Mouse (Mus musculus) heart, adult 18-20 months (tissue): ENCODE data around the gene Mical3. TPM values are rescaled to one million over a fixed set of nuclear protein-coding genes. Genes with fewer than 3 reads are reported as not detected.

Experiments
- DNase-seq, 2 experiments: peaks; one replicate each; pipeline ENCODE4 v3.0.0; 2021 to 2022; ENCODE audit warnings: mixed read lengths in 1 of 2
- total RNA-seq, 2 experiments: library from RNA; stranded (reverse); gene quantifications; 2 replicates each; pipeline ENCODE4 v1.2.3; 2021

Mical3 gene
- total RNA-seq, 2 experiments from 2014 or later, result 109 to 123 TPM

DNA sequence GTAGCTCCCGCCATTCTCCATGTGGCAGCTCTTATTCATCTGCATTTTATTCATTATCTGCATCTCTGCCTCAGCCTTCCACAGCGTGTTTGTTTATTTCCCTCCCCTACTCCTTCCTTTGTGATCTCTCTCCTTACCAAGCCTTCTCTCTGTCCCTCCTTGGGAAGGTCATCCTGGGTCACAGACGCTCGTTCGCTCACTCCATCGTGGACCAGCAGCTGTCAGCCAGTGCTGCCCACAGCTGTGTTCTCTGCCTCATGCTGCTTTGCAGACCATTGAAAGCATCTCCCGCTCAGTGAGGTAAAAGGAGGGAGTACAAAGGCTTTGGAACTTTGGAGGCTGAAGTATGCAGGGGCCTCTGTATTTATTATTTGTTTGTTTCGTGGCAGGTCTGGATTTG, 15.1 kb upstream of the Mical3 start:
- DNase-seq, result no peak

DNA sequence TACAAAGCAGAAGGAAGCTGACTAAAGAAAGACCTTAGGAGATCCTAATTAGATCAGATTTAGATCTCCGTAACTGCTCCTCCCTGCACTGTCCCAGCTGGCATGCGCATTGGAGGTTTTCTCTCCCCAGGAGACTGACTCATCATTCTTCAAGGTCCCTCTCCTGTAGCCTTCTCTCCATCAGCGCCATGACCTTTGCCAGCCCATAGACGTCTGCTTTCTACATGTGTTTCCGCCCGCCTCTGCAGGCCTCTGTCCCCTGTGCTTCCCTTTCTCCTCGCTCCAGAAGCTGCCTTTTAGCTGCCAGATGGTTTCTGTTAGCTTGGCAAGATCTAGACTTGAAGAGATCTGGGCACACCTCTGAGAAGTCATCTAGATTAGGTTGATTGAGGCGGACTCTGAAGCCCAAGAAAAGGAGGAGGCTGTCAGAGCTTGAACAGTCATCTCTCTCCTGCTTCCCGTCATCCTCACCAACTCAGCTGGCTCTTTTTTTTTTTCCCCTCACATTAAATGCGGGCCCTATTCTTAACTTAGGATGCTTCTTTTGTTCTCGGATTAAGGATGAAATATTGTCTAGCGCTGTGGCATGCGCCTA, 14.3 kb upstream of the Mical3 start:
- DNase-seq, result no peak

DNA sequence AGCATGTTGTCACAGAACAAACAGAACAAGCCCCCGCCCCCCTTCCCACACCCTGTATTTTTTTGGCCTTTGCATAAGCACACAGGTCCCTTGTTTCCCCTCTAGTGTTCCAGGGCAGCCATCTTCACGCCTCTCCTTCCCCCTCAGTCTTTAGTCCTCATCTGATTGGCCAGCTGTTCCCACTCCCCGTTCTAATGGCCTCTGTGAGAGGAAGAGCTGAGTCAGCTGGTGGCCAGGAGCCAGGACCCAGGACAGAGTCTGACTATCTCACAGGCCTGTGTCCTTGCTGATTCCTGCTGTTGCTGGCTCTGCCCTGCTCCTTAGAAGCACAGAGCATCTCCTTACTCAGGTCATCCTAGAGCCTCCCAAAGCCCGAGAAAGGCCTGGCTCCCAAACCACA, 13.3 kb upstream of the Mical3 start:
- DNase-seq, result peak; percentile 67 to 70

DNA sequence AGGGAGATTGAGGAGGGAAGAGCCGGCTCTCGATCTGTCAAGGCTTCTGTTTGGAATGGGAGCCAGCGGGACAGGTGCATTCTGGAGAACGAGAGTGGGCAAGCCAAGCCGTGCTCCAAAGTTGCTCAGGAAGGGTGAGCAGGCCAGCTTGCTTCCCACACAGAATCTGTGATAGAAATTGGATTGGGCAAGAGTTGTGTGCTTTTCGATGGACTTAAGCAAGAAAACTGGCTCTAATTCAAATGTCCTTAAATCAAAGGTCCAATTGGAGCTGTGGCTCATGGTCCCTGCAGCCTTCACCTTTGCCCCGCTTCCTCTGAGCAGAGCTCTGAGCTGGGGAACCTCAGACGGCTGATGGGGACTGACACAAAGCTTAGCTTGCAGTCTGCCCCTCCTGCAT, 12.6 kb upstream of the Mical3 start:
- DNase-seq, result peak; percentile 36 to 58

DNA sequence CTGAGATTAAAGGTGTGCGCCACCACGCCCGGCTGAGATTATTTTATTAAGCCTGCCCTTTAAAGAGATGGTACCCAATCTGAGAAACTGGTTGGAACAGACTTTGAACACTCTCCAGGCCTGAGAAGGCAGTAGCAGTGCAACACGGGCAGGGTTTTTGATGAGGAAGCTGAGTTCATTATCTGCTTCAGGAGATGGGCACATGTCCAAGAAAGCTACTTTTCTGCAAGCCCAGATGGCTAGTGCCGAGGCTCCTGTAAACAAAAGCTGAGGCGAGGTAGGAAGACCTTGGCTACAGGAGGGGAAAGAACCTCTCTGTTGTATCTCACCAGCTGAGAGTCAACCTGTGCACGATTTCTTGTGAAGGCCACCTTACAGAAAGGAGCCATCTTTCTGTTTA, 11.5 kb upstream of the Mical3 start:
- no peak for DNase-seq

DNA sequence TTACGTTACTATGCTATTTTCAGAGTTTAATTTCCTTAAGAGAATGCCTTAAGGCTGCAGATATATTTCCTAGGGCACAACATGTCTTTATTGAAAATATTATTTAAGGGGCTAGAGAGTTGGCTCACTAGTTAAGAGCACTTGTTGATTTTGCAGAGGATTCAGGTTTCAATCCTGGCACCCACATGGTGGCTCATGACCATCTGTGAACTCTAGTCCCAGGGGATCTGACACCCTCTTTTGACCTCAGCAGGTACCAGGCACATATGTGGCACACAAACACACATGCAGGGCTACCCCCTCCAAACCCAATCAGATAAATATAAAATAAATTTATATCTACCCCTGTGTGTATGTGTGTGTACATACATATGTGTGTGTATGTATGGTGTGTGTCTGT, 8.5 kb upstream of the Mical3 start:
- no peak for DNase-seq

DNA sequence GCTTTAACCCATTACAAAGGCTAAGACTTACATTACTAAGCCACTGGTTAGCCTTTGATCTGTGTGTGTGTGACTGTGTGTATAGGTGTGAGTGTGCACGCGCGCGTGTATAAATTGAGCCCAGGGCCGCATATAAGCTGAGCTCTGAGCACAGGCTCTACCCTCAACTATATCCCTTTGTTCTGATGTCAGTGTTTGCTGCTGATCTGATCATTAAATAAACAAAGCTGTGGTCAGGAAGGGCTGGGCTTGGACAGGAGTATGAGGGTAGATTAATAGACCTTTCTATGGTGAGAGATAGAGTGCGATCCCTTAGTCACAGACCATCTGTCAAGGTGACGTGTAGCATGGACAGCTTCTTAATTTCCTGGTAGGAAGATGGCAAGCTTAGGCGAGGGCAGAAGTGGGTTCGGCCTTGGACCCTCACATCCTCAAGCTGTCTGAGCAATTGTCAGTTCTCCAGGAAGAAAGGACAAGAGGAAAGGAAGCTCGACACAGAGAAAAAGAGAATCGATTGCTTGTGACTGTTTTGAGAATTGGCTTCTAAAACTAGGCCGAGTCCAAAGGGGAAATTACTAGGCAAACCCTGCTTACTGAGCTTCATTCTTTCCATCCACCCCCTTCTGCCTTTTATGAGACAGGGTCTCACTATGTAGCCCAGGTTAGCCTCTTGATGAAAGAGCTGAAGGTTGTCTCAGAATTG, 7.7 kb upstream of the Mical3 start:
- DNase-seq, result no peak

DNA sequence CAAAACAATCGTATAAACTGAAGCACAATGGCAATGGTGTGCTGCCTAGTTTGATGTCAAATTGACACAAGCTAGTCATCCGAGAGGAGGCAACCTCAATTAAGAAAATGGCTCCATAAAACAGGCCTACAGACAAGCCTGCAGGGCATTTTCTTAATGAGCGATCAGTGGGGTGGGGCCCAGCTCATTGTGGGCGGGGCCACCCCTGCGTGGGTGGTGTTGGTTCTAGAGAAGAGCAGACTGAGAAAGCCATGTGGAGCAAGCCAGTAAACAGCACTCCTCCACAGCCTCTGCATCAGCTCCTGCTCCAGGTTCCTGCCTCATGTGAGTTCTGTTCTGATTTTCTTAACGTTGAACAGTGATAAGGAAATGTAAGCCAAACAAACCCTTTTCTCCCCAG, 6.4 kb upstream of the Mical3 start:
- DNase-seq, result no peak

DNA sequence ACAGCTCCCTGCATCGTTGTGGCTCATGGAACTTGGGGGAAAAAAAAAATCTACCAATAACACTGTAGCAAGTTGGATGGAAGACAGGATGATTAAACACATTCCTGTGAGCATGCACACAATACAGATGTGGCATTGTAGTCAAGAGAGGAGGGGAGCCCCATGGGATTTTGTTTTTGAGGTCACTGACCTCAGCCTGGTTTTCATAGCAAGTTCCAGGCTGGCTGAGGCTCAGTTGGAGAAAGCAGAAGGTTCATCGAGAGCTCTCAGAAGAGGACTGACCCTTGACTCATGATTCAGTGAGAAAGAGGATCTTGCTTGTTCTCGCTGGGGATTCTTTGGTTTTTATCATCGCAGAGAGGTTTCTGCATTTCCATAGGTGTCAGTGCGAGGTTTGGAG, 4.1 kb upstream of the Mical3 start:
- no peak for DNase-seq

DNA sequence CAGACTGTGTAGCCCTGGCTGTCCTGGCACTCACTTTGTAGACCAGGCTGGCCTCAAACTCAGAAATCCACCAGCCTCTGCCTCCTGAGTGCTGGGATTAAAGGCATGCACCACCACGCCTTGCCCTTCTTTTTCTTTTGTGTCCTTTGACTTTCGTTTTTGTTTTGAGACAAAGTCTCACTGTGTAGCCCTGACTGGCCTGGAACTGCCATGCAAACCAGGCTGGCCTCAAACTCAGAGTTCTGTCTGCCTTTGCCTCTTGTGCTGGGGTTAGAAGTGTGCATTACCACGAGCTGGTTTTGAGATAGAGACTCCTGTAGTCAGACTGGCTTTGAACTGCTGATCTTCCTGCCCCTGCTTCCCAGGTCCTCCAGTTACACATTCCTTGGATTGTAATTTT, 3.5 kb upstream of the Mical3 start:
- DNase-seq, result no peak

DNA sequence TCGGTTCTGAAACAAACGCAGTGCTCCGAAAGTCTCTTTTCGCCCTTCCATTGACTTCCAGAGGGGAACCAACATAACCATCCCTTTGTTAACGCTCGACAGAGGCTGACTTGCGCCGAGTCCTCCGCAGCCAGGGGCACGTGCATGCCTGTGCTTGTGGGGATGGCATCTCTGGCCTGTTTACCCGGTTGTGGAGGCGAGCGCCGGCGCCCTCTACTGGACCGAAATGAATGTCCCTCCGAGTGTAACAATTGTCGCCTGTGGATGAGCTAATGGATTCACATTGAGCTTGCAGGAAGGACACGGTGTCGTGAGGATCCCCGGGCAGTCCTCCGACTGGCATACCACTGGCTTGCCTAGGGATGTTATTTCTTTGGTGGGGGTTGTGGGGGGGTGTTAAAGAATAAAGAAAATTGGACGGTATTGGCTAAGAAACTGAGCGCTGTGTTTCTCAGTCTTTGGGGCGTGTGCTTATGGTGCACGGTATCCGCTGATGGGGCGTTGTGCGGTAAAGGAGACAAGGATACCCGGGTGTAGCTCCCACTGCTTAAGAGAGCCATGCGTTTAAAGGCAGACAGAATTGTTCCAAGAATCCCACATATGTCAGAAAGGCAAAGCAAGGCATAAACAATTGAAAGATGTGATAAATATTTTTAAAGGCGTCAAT, 627 bp downstream of the Mical3 start:
- DNase-seq, result peak; percentile 86 to 92

DNA sequence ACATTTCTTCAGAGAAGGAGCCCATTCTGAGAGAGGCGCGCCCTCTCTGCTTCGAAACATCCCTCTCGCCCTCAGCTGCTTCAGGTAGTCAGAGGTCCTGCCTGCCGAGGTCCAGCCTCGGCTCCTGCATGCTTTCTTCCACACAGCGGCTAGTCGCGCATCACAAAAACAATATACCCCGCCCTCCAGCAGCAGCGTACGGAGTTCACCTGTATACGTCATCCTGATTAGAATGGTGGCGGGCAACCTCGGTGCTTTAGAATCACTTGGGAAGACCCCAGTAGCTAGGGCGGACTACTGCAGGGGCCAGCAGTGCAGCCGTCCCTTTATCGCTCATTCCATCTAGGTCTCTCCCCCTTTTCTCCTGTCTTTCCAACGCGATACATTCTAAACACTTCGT, 1.3 kb downstream of the Mical3 start:
- DNase-seq, result no peak

DNA sequence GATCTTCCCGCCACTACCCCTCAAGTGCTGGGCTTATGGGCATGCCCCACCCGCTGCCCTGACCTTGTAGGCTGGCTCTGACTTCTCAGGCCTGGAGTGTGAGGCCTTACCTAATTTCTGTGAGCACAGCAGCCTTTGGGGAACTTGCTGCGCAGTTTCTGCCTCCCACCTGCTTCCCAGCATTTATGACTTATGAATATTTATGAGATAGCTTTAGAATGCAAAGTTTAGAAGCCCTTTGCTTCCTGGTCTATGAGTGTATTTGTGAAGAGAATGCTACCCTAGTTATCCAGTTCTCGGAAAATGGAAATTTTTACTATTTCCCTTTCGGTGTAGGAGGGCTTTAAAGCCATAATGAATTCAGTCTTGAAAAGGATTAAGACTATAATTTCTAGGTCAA, 2.1 kb downstream of the Mical3 start:
- DNase-seq, result no peak

DNA sequence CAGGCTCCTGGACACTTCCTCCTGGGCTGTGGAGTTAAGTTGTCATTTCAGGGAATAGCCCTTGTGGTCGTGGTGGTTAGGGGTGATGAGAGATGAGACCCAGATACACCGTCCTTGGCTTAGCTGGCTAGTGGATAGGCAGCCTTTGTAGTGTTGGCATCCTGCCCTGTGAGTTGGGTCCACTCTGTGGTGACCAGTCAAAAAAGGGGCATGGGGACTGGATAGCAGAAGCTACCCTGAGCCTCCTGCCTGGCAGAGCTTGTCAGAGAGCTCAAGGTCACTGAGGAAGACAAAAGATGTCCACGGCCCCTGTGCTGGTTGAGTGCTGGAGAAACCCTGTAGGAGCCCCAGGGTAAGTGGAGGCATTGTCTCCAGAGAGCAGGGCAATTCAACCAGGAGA, 3.1 kb downstream of the Mical3 start:
- DNase-seq, result no peak

DNA sequence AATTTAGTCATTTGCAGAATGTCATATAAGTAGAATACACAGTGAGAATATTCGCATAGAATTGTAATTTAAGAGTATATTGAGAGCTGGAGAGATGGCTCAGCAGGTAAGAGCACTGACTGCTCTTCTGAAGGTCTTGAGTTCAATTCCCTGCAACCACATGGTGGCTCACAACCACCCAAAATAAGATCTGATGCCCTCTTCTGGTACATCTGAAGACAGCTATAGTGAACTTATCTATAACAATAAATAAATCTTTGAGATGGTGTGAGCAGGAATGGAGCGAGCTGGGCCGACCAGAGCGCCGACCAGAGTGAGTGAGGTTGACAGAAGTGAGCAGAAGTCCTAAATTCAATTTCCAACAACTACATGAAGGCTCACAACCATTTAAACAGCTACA, 4.6 kb downstream of the Mical3 start:
- no peak for DNase-seq

DNA sequence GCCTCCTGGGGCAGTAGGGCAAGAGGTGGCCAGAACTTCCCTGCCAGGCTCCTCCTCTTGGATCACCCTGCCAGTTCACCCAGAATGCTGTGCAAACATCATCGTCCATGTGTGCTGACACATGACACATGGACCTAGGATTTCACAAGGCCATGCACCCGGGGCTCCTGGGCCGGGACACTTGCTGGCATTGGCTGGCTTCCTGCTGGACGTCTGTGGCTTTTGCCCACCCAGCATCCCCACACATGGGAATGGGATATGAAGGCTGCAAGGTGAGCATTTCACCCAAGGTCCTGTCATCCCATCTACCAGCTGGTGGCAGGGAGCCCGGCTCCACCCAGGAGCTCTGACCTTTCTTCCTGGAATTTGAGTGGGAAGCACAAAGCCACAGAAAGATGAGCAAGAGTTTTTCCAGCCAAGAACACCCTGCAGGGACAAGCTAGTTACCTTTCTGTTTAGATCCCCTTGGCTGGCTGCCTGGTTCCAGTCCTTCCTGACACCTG, 8.0 kb downstream of the Mical3 start:
- DNase-seq, result peak in 1 of 2 experiments; percentile 45

DNA sequence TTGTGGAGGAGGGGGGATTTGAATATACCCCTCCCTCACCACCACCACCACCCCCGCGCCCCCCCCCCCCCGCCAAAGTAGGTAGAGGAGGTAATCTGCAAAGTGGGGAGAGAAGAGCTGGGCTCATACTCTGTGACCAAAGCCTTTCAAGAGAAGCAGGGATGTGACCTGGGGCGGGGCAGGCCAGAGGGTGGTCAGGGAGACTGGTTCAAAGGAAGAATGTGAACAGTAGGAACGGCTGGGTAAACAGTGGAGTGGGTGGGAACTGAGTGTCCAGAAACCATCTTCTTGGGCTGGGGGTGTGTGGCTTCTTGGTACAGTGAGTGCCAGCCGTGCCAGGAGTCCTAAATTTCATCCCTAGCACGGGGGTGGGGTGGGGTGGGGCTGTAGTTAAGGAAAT, 10.0 kb downstream of the Mical3 start:
- no peak for DNase-seq

DNA sequence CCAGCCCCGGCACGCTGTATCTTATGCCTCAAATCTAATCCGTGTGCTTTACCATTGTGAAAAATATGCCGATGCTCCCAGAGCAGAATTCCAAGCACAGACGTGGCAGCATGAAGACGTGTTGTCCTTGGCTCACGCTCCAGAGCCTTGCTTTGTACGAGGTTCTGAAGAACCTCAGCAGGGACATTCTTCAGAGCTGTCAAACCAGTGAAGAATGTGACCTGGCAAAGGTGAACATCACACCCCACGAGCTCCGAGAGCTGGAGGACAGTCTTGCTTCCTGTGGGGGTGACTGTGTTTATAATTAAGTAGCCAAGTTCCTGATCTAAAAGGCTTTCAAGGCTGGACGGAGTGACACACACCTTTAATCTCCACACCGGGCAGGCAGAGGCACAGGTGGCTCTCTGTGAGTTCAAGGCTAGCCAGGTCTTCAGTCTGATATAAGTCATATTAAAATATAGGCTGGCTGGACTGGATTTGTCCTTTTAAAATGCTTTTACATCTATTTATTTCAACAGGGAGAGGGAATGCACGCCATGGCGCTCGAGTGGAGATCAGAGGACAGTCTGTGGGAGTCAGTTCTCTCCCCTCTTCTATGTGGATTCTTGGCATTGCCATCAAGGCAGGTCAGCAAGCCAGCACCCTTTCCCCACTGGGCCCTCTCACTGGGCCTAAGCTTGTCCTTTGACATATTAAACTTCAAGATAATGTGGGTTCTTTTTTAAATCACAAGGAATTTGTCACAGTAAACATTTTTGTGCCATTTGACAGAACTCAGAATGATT, 12.6 kb downstream of the Mical3 start:
- DNase-seq, result no peak

DNA sequence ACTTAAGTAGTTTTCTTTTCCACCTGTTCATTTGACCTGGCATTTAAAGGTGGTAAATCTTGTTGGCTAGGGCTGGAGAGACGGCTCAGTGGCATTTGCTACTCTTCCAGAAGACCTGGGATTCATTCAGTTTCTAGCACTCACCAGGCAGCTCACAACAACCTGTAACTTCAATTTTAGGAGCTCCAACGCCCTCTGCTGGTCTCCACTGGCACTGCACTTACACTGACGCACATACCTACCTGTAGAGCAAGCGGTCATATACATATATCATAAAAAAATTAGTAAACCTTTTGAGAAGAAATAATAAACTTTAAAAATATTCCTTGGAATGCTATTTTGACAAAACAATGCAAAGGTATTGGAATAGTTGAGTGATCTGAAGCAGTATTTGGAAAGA, 13.7 kb downstream of the Mical3 start:
- no peak for DNase-seq

DNA sequence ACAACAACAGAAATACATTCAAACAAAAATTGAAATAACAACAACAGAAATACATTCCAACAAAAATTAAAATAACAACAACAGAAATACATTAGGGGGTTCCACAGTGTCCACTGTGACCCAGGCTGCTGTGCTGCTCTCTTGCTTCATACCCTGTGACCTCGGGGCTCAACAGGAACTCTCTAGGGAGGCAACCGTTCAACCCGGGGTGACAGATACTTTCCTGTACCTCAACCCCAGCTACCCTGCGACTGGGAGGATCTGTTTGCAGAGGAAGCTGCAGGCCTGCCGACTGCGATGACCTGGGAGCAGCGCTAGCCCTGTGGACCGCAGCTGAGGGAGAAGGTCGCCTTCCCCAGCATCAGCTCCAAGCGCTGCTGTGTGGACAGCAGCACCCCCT, 14.4 kb downstream of the Mical3 start:
- DNase-seq, result no peak

DNA sequence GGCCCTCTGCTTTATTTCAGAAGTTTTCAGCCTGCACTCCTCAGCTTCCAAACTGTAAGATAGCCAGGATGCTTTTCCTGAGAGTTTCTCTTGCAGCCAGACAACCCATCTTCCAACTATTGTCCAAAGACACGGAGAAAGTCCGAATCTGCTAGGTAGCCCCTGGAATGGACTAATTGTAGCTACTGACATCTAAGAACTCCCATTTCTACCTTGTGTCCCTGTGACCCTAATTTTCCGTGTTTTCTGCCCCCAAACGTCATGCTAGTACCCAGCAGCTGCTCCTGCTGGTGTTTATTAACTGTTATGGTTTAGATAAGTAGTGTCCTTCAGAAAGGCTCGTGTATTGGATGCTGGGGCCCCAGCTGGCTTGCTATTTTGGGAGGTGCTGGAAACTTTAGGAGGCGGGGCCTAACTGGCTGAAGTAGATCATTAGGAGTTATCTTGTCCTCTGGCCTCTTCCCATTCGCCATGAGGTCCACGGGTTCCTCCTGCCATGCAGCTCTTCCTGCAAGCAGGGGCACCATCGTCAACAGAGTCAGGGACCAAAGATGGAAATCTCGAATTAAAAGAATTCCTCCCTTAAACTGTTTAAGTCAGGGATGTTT, 19.2 kb downstream of the Mical3 start:
- peak; percentile 69 to 75 for DNase-seq

DNA sequence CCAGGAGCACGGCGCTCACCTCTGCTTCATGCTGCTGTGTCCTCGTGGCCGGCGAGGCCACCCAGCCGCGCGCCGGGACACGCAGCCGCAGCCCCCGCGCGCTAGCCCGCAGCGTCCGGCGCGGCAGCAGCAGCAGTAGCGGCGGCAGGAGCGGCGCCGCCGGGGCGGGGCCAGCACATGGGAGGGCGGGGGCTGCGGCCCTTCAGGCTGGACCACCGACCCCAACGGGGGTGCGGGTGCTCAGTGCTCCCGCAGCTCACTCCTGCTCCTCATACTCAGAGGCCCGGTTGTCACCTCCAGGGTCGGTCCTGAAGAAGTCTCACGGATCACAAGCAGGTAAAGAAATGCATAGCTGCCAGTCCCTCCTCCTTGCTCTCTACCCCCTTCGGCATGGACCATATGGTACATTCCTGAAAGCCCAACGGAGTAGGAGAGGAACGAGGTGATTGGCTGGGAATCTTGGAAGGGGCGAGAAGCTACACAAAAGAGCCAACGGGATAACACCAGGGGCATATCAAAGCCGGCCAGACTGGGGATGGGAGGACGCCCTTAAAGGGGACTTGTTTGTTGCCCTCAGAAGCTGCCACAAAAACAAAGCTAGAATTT, 20.7 kb downstream of the Mical3 start:
- DNase-seq, result peak; percentile 94 to 97
